In the genomic region with DNA sequence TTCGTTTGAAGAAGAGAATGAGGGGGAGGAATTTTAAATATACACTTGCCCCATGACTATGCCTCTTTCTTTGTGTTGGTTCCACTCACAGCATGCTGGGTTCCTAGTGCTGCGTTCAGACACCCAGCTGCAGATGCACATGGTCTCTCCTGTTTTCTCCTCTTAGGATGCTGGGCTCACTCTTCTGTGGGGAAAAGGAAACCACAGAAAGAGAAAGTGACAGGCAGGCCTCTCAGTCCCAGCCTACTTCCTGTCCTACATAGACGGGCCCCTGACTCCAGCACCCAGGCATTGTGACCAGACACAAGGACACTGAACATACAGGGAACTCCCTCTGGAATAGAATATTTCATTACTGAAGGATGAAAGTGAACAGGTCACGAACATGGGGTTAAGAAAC, we compare ENCODE assay signal across 14 mouse cellular contexts. TPM values are rescaled to one million over a fixed set of nuclear protein-coding genes. Genes with fewer than 3 reads are reported as not detected.
DNase-seq lines count a peak whose midpoint lies in the region; ATAC-seq lines count a peak whose summit lies in the region.
"Had no signal": no experiment of that assay in that cellular context is flagged by ENCODE, and none has a peak within 500 bp of the region (broad histone marks: within the 10 kb centered on the region; RNA-seq: fewer than 3 reads in every experiment).

No protein-coding gene starts in this region.

- peak; percentile 41; the same call in 1 of the 2 replicates for ATAC-seq in liver, embryonic 11.5 days (replicated peaks; ENCODE audit: low FRiP score)
- ATAC-seq in hematopoietic stem cell, adult 5-6 weeks (replicated peaks in 1 of 2; ENCODE audit: insufficient read depth in 1 of 2, low FRiP score in 2 of 2, low TSS enrichment in 1 of 2, low read depth in 1 of 2, poor library complexity in 2 of 2, severe bottlenecking in 2 of 2), result peak; percentile 49 to 57
- peak; percentile 49 for ATAC-seq in megakaryocyte progenitor cell, adult 5-6 weeks (replicated peaks; ENCODE audit: poor library complexity)
- ATAC-seq: midbrain, embryonic 13.5 days had no signal

- H3K9me3 ChIP-seq in liver, embryonic 11.5 days (ENCODE audit: control insufficient read depth, low read length), result no peaks in the 10 kb centered on the region
- H3K9me3 ChIP-seq: midbrain, embryonic 13.5 days had no signal

- intact Hi-C loops in left cerebral cortex, postnatal 25 days (cut with DNase I), result no loop called here

- no peaks in the 10 kb centered on the region for H3K27me3 ChIP-seq in liver, embryonic 11.5 days (replicated peaks; ENCODE audit: control insufficient read depth, insufficient read depth, low read length)
- H3K27me3 ChIP-seq: midbrain, embryonic 13.5 days had no signal

- H3K4me1 ChIP-seq in liver, embryonic 11.5 days (replicated peaks; ENCODE audit: control insufficient read depth, insufficient read depth, low read length), result peaks cover 16% of the 10 kb centered on the region
- H3K4me1 ChIP-seq: midbrain, embryonic 13.5 days had no signal

- no peak overlapping the region for H3K4me2 ChIP-seq in liver, embryonic 11.5 days
- H3K4me2 ChIP-seq: midbrain, embryonic 13.5 days had no signal

- no peak overlapping the region for H3K4me3 ChIP-seq in liver, embryonic 11.5 days (ENCODE audit: low read depth, low read length)
- H3K4me3 ChIP-seq: midbrain, embryonic 13.5 days had no signal

- H3K36me3 ChIP-seq in liver, embryonic 11.5 days (ENCODE audit: control insufficient read depth, insufficient read depth, low read length), result no peaks in the 10 kb centered on the region
- H3K36me3 ChIP-seq: midbrain, embryonic 13.5 days had no signal

- H3K27ac ChIP-seq in liver, embryonic 11.5 days (ENCODE audit: low read depth, low read length), result 0 out of 2 replicates have a peak overlapping the region, but pooled peaks have one; percentile 50
- H3K27ac ChIP-seq: midbrain, embryonic 13.5 days had no signal

- 46% methylated on average over 4 of the region's 4 CpGs for WGBS in liver, embryonic 11.5 days

- DNase-seq in liver, embryonic 11.5 days (ENCODE audit: low spot score), result no peak
- DNase-seq in liver, result no peak
- peak; percentile 48 to 60 for DNase-seq in thymus, postnatal 36 days
- DNase-seq in left cerebral cortex, postnatal 25 days (ENCODE audit: low spot score in 2 of 2), result no peak
- no peak for DNase-seq in spleen, postnatal 10 days (ENCODE audit: low spot score in 2 of 2)
- no peak for DNase-seq in adrenal gland, postnatal 25 days
- DNase-seq: adrenal gland, adult 2 months; kidney, adult 8-10 months; lung, adult 2 months; retina, postnatal 1 day had no signal

- H3K9ac ChIP-seq in liver, embryonic 11.5 days (ENCODE audit: low read depth, low read length), result no peak overlapping the region
- H3K9ac ChIP-seq: midbrain, embryonic 13.5 days had no signal

RNA-seq across cellular contexts. Expression of gene Tuba8, which starts 15.5 kb away (rescaled TPM):
- 10.5 and 11.5 TPM in 2 replicates for polyA plus RNA-seq in liver, embryonic 11.5 days (2014; fragmentation: Nextera tagmentation; extraction: Ambion mirVana)
- 7.3 and 14.6 TPM in 2 replicates for total RNA-seq in hematopoietic stem cell, adult 5-6 weeks (2017)
- total RNA-seq in megakaryocyte progenitor cell, adult 5-6 weeks (2015), result 27.2 and 30.4 TPM in 2 replicates
- total RNA-seq in megakaryocyte progenitor cell, adult 5-6 weeks (2017), result 27.2 and 29.2 TPM in 2 replicates
- 10 to 100 TPM; 10.3 to 10.6 TPM for total RNA-seq in left cerebral cortex, postnatal 25 days (2021)
- total RNA-seq in adrenal gland, postnatal 25 days (2021), result 5.3 and 8.0 TPM in 2 replicates

RNA-seq across cellular contexts. Expression of gene Usp18, which starts 19.7 kb away (rescaled TPM):
- polyA plus RNA-seq in liver, embryonic 11.5 days (2014; fragmentation: Nextera tagmentation; extraction: Ambion mirVana), result 3.6 and 5.5 TPM in 2 replicates
- 11.8 and 12.8 TPM in 2 replicates for total RNA-seq in hematopoietic stem cell, adult 5-6 weeks (2017)
- 2.2 and 2.6 TPM in 2 replicates for total RNA-seq in megakaryocyte progenitor cell, adult 5-6 weeks (2015)
- total RNA-seq in megakaryocyte progenitor cell, adult 5-6 weeks (2017), result 1.8 and 2.5 TPM in 2 replicates
- 1 to 10 TPM in 1 of 2 experiments, under 1 TPM in 1; 0.39 to 1.1 TPM for total RNA-seq in left cerebral cortex, postnatal 25 days (2021)
- total RNA-seq in adrenal gland, postnatal 25 days (2021), result 1.4 and 2.2 TPM in 2 replicates
- total RNA-seq: left cerebral cortex, postnatal 14 days had no signal

RNA-seq across cellular contexts. Expression of gene Pex26, which starts 42.6 kb away (rescaled TPM):
- 6.0 and 6.3 TPM in 2 replicates for polyA plus RNA-seq in liver, embryonic 11.5 days (2014; fragmentation: Nextera tagmentation; extraction: Ambion mirVana)
- 7.8 and 9.6 TPM in 2 replicates for total RNA-seq in hematopoietic stem cell, adult 5-6 weeks (2017)
- total RNA-seq in megakaryocyte progenitor cell, adult 5-6 weeks (2015), result 5.3 and 8.0 TPM in 2 replicates
- total RNA-seq in megakaryocyte progenitor cell, adult 5-6 weeks (2017), result 6.7 and 7.9 TPM in 2 replicates
- 10 to 100 TPM; 13.4 to 15.3 TPM for total RNA-seq in left cerebral cortex, postnatal 25 days (2021)
- total RNA-seq in adrenal gland, postnatal 25 days (2021), result 16.1 and 17.2 TPM in 2 replicates

Comparison
In these comparisons a context has a peak if more than half of its experiments do, and no peak if none do; other contexts are left out.
1. DNase-seq: peak in thymus, postnatal 36 days (2 of 2); none in liver, embryonic 11.5 days (single experiment), liver (single experiment), left cerebral cortex, postnatal 25 days (0 of 2), spleen, postnatal 10 days (0 of 2) and adrenal gland, postnatal 25 days (single experiment).
2. Peak in every context shown above with its lines, with median percentiles within 50 percentile points of each other: ATAC-seq.